Mouse (Mus musculus): ENCODE results near the gene Hist1h2be.

DNA sequence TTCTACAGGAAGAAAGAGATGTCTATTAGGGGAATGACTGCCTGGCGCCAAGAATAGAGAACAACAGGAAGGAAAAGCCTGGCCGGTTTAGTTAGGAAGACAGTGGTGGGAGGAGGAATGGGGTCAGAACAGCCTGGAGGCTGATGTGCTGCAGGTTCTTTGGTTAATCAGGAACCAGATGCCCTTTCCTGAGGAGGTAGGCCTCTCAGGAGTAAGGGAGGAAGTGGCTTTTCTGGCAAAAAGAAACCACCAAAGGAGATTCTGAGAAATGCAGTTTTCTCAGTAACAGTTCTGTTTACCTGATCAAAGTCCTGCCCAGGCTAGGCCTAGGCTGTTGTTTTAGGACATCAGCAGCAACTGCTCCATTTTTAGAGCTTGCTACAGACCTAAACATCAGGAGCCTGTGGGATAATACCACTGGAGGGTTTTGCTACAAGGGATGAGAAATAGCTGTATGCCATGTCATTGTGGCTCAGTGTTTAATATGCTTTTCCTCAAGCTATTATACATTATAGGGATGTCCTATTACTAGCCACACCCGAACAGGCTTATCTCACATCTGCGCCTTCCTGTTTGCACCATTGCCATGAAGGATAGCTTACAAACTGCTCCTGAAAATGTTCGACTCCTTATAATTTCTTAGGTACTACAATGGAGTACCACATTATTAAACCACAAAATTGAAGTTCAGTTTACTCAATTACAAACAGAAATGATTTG, 27.7 kb downstream of the Hist1h2be start:
- TF ChIP-seq CTCF (IDR thresholded peaks at IDR 0.05; ENCODE audit: borderline replicate concordance, insufficient read depth, low read depth, low read length) = no peak
- TF ChIP-seq POLR2A (IDR thresholded peaks at IDR 0.05; ENCODE audit: borderline replicate concordance, insufficient read depth, low read length) = no peak

Data from cerebellum, adult 2 months (tissue).